Mouse (Mus musculus): ENCODE results near the gene Lrrk1. TPM values are rescaled to one million over a fixed set of nuclear protein-coding genes. Genes with fewer than 3 reads are reported as not detected.

Gene Lrrk1
- total RNA-seq, 2 experiments from 2014 or later: 3.2 to 3.7 TPM

- no peak for DNase-seq
Measured at GRCm38 (mm10) chr7:66384213-66384612, 3.9 kb downstream of the Lrrk1 start.

GRCm38 (mm10) chr7:66376560-66376959 lies 11.6 kb downstream of the Lrrk1 start:
- no peak for DNase-seq

GRCm38 (mm10) chr7:66375736-66376135 lies 12.4 kb downstream of the Lrrk1 start:
- no peak for DNase-seq

GRCm38 (mm10) chr7:66373391-66373790 lies 14.8 kb downstream of the Lrrk1 start:
- no peak for DNase-seq

- DNase-seq: no peak
Measured at GRCm38 (mm10) chr7:66370970-66371369, 17.2 kb downstream of the Lrrk1 start.

GRCm38 (mm10) chr7:66369934-66370445 lies 18.2 kb downstream of the Lrrk1 start:
- no peak for DNase-seq

GRCm38 (mm10) chr7:66369071-66369933 lies 18.8 kb downstream of the Lrrk1 start:
- peak; percentile 14 for DNase-seq

- peak; percentile 29 for DNase-seq
Measured at GRCm38 (mm10) chr7:66365904-66366303, 22.2 kb downstream of the Lrrk1 start, which contains the start of gene Gm10974. Gene Gm10974, plus strand, starts transcription at chr7:66365905.

- DNase-seq: peak; percentile 7
Measured at GRCm38 (mm10) chr7:66365411-66365810, 22.7 kb downstream of the Lrrk1 start.

GRCm38 (mm10) chr7:66364491-66364890 lies 23.7 kb downstream of the Lrrk1 start:
- no peak for DNase-seq

GRCm38 (mm10) chr7:66359044-66359443 lies 29.1 kb downstream of the Lrrk1 start:
- DNase-seq: no peak

GRCm38 (mm10) chr7:66358461-66358860 lies 29.7 kb downstream of the Lrrk1 start:
- DNase-seq: no peak

- no peak for DNase-seq
Measured at GRCm38 (mm10) chr7:66355791-66356522, 32.2 kb downstream of the Lrrk1 start.

GRCm38 (mm10) chr7:66354911-66355310 lies 33.2 kb downstream of the Lrrk1 start:
- no peak for DNase-seq

- no peak for DNase-seq
Measured at GRCm38 (mm10) chr7:66351074-66351473, 37.1 kb downstream of the Lrrk1 start.

- no peak for DNase-seq
Measured at GRCm38 (mm10) chr7:66349670-66350069, 38.5 kb downstream of the Lrrk1 start.

GRCm38 (mm10) chr7:66348588-66348987 lies 39.6 kb downstream of the Lrrk1 start:
- DNase-seq: no peak

GRCm38 (mm10) chr7:66346959-66347663 lies 41.0 kb downstream of the Lrrk1 start:
- DNase-seq: no peak

- DNase-seq: no peak
Measured at GRCm38 (mm10) chr7:66343307-66343706, 44.8 kb downstream of the Lrrk1 start.

GRCm38 (mm10) chr7:66342831-66343230 lies 45.3 kb downstream of the Lrrk1 start:
- DNase-seq: no peak

GRCm38 (mm10) chr7:66342323-66342722 lies 45.8 kb downstream of the Lrrk1 start:
- no peak for DNase-seq

- no peak for DNase-seq
Measured at GRCm38 (mm10) chr7:66340044-66340443, 48.1 kb downstream of the Lrrk1 start.
